Mouse (Mus musculus) liver, embryonic 13.5 days (tissue): ENCODE results near the gene Olfr398. TPM values are rescaled to one million over a fixed set of nuclear protein-coding genes. Genes with fewer than 3 reads are reported as not detected.

Experiments
- ATAC-seq: fragments of 200-750 bp; cut with Nextera tagmentation; 2 replicates; pipeline ENCODE4 v1.8.0; 2017; ENCODE audit warnings: low read depth, mild to moderate bottlenecking, moderate number of reproducible peaks, moderate library complexity
- DNase-seq: peaks from one replicate; pipeline ENCODE4 v3.0.0; 2022
- H3K27ac ChIP-seq: fragments of 300-500 bp; sonication (generic); 2 replicates; pipeline ENCODE4 v1.5.1; 2015; ENCODE audit warnings: moderate library complexity, mild to moderate bottlenecking, inconsistent platforms
- H3K27me3 ChIP-seq: fragments of 300-500 bp; sonication (generic); 2 replicates; pipeline ENCODE4 v1.6.1; 2015; ENCODE audit warnings: mild to moderate bottlenecking, inconsistent platforms
- H3K36me3 ChIP-seq: fragments of 300-500 bp; sonication (generic); 2 replicates; pipeline ENCODE4 v1.6.1; 2015; ENCODE audit warnings: mild to moderate bottlenecking, inconsistent platforms
- H3K4me1 ChIP-seq: fragments of 300-500 bp; sonication (generic); replicated peaks from 2 replicates; pipeline ENCODE4 v1.6.1; 2015; ENCODE audit warnings: inconsistent platforms
- H3K4me2 ChIP-seq: fragments of 300-500 bp; sonication (generic); 2 replicates; pipeline ENCODE4 v1.6.1; 2015; ENCODE audit warnings: inconsistent platforms, mild to moderate bottlenecking, moderate library complexity
- H3K4me3 ChIP-seq: fragments of 300-500 bp; sonication (generic); replicated peaks from 2 replicates; pipeline ENCODE4 v1.5.1; 2015; ENCODE audit warnings: mild to moderate bottlenecking, inconsistent platforms
- H3K9ac ChIP-seq: fragments of 300-500 bp; sonication (generic); 2 replicates; pipeline ENCODE4 v1.6.1; 2015; ENCODE audit warnings: mild to moderate bottlenecking, inconsistent platforms
- H3K9me3 ChIP-seq: fragments of 300-500 bp; sonication (generic); replicated peaks from 2 replicates; pipeline ENCODE4 v1.6.1; 2016; ENCODE audit warnings: inconsistent platforms
- WGBS: fragments of 180-500 bp; shearing (Covaris S2); methylation state at CpG from one replicate; pipeline ENCODE4 v1.1.7; 2015; ENCODE audit not compliant: insufficient replicate concordance; 5-methylcytosine and 5-hydroxymethylcytosine counted together
- polyA plus RNA-seq: library from polyadenylated mRNA; unstranded; fragments of >200 nt; fragmentation: Nextera tagmentation; extraction: Ambion mirVana; gene quantifications from 2 replicates; pipeline ENCODE4 v1.2.1, GENCODE M21; 2015

The Olfr398 gene
- polyA plus RNA-seq, result not detected in 2 replicates

DNA sequence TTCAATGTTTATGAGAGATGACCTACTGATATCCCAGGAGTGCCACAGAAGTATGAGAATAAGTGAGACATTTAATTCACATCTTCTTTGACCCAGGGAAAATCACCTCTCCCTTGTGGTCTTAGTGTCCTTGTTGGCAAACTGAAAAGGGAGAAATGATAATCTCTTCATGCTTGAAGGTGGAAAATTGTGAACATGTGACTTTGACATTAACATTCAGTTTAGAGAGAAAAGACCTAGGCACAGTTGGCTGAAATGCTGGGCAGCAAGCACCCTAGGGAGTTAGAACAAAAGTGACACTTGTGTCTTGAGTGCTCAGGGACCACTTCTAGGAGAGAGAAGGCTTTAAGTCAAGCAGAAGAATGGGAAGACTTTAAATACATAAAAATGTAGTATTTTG, at the start of gene Olfr398:
Gene Olfr398 (minus strand): TSS at position 101 of the 400 bp plus-strand sequence.
- Histone ChIP-seq H3K4me3 (no peak within 1 kb of the TSS), H3K4me2 (no peak within 1 kb of the TSS)

DNA sequence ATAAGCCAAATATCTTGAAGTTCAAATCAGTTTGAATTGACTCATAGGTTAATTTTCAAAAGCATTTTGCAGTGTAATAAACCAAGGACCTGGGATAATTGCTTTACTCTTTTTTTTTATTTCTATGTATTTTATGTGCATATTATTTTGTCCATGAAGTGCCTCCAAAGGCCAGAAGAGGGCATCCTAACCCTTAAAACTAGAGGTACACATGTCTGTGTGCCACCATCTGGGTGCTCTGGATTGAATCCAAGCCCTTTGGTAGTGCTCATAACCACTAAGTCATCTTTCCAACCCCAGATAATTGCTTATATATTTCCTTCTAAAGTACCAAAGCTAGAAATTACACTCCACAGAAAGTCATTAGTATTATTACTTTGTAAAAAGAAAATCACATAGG, 2.9 kb upstream of the Olfr398 start:
- DNase-seq, result no peak
- Histone ChIP-seq H3K27ac (no peak overlapping the region), H3K9ac (no peak overlapping the region), H3K4me3 (no peak overlapping the region), H3K4me1 (no peaks in the 10 kb centered on the region), H3K36me3 (no peaks in the 10 kb centered on the region), H3K9me3 (peaks cover 11% of the 10 kb centered on the region), H3K27me3 (no peaks in the 10 kb centered on the region), H3K4me2 (no peak overlapping the region)
- ATAC-seq, result no peak

More for the DNA sequence above, at the start of gene Olfr398:
- no peaks in the 10 kb centered on the region for H3K36me3 ChIP-seq
- H3K4me1 ChIP-seq, result no peaks in the 10 kb centered on the region
- no peak within 1 kb of the TSS for H3K9ac ChIP-seq
- no peaks in the 10 kb centered on the region for H3K27me3 ChIP-seq
- DNase-seq (no peak), ATAC-seq (no peak)
- H3K9me3 ChIP-seq, result peaks cover 11% of the 10 kb centered on the region
- H3K27ac ChIP-seq, result no peak within 1 kb of the TSS

DNA sequence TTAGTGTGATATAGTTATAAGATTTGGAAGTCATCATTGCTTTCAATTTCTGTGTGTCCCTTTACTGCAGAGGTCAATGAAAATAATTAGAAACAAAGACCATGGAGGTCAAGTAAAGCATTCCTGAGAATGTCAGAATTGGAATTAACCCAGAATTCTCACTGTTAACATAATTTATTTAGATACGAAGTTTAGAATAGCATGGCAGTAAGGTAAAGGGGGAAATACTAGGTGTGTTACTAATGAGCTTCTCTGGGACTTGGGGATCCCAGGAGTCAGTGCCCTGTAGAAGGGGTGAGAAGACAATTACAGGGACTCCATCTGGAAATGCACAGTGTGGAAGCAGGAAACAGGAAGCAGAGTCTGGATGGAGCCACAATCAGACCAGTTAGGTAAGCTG, 29.7 kb downstream of the Olfr398 start, which contains the start of gene Olfr397:
Gene Olfr397 (plus strand): TSS at position 301 of the 400 bp plus-strand sequence.
- DNase-seq (no peak), ATAC-seq (no peak)
- no peaks in the 10 kb centered on the region for H3K4me1 ChIP-seq
- no peak within 1 kb of the TSS for H3K27ac ChIP-seq
- H3K9ac ChIP-seq, result no peak within 1 kb of the TSS
- H3K36me3 ChIP-seq, result no peaks in the 10 kb centered on the region
- H3K4me2 ChIP-seq, result no peak within 1 kb of the TSS
- 39% methylated on average over 1 of the region's 1 CpGs for WGBS
- no peaks in the 10 kb centered on the region for H3K27me3 ChIP-seq
- no peaks in the 10 kb centered on the region; the same call in 1 of the 2 replicates for H3K9me3 ChIP-seq
- H3K4me3 ChIP-seq, result no peak within 1 kb of the TSS

DNA sequence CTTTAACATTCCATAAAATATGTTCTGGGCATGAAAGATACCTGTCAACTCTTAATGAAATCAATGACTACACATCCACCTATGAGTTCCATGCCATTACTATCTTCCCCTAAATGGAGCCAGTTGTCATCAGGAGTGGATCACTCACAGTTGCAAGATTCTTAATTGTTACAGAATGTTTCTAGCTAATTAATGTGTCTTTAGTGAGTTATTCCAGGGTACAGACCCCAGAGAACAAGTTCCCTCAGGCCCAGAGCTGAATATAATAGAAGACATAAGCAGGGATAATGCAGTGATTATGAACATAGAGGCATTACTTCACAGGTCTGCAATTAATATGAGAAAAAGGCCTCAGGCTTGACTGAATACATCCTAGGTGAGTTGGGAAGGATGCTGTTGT, 53.8 kb downstream of the Olfr398 start, which contains the start of gene Olfr23:
Gene Olfr23 (plus strand): TSS at position 301 of the 400 bp plus-strand sequence.
- no peaks in the 10 kb centered on the region for H3K9me3 ChIP-seq

More for the DNA sequence above, 53.8 kb downstream of the Olfr398 start, which contains the start of gene Olfr23:
- Histone ChIP-seq H3K27ac (no peak within 1 kb of the TSS), H3K4me3 (no peak within 1 kb of the TSS), H3K27me3 (no peaks in the 10 kb centered on the region), H3K9ac (no peak within 1 kb of the TSS), H3K36me3 (no peaks in the 10 kb centered on the region), H3K4me1 (no peaks in the 10 kb centered on the region), H3K4me2 (no peak within 1 kb of the TSS)
- ATAC-seq (no peak), DNase-seq (no peak)

Other genes with a start within 250 kb of the Olfr398 start
- not detected in 2 replicates for gene Olfr389, start 209.7 kb downstream of the Olfr398 start, polyA plus RNA-seq
- not detected in 2 replicates for gene Olfr390, start 207.4 kb downstream of the Olfr398 start, polyA plus RNA-seq
- gene Olfr391-ps, start 187.4 kb downstream of the Olfr398 start, polyA plus RNA-seq, result not detected in 2 replicates
- gene Olfr392, start 173.4 kb downstream of the Olfr398 start, polyA plus RNA-seq, result not detected in 2 replicates
- not detected in 2 replicates for gene Olfr393, start 139.0 kb downstream of the Olfr398 start, polyA plus RNA-seq
- gene Olfr394, start 99.6 kb downstream of the Olfr398 start, polyA plus RNA-seq, result not detected in 2 replicates
- not detected in 2 replicates for gene Olfr395, start 81.1 kb downstream of the Olfr398 start, polyA plus RNA-seq
- gene Olfr23, start 53.7 kb downstream of the Olfr398 start, polyA plus RNA-seq, result not detected in 2 replicates
- not detected in 2 replicates for gene Olfr397, start 29.6 kb downstream of the Olfr398 start, polyA plus RNA-seq
- gene Olfr139, start 66.1 kb upstream of the Olfr398 start, polyA plus RNA-seq, result not detected in 2 replicates
- gene Olfr399, start 66.2 kb upstream of the Olfr398 start, polyA plus RNA-seq, result not detected in 2 replicates
- not detected in 2 replicates for gene Zfp616, start 79.5 kb upstream of the Olfr398 start, polyA plus RNA-seq
- gene Olfr401, start 123.3 kb upstream of the Olfr398 start, polyA plus RNA-seq, result not detected in 2 replicates
- gene Olfr402, start 163.1 kb upstream of the Olfr398 start, polyA plus RNA-seq, result not detected in 2 replicates
- not detected in 2 replicates for gene Olfr403, start 195.8 kb upstream of the Olfr398 start, polyA plus RNA-seq
- not detected in 2 replicates for gene Olfr43, start 221.0 kb upstream of the Olfr398 start, polyA plus RNA-seq